Mouse (Mus musculus): ENCODE measurements around the gene Oxct2b.

DNA sequence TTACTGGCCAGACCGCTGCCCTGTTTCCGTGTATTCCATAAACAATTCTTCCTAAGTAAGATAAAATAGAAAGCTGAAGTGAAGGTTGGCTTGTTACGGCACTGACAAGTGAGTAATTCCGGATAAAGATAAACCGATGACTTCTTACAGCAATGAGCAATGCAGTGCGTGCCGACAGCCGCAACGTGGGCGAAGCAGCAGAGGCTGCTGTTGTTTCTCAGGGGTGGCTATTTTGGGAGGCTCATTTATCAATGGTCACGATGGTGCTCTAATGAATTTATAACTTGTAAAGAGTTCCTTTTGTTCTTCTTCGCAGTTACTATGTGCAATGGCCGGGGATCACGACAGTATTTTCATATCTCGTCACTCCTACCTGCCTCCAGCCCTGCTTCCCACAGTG lies 48.1 kb downstream of the Oxct2b start:
- TF ChIP-seq CTCF (IDR thresholded peaks at IDR 0.05; ENCODE audit: extremely low read depth, insufficient read length, insufficient replicate concordance, low read depth, low read length) (no peak), POLR2A (IDR thresholded peaks at IDR 0.05; ENCODE audit: low read depth, low read length) (no peak)

All from small intestine, adult 2 months (tissue).